Mouse (Mus musculus): ENCODE results near the gene Slc17a3. TPM values are rescaled to one million over a fixed set of nuclear protein-coding genes. Genes with fewer than 3 reads are reported as not detected.

Slc17a3 gene
- polyA plus RNA-seq, 1 experiment from 2014 or later, result 2.3 TPM

- WGBS (ENCODE audit: insufficient replicate concordance), result 70% methylated on average over 5 of the region's 5 CpGs
- peak; percentile 75 for ATAC-seq (ENCODE audit: low read depth)
- DNase-seq, result no peak
Measured at GRCm38 (mm10) chr13:23836630-23837029, 2.6 kb upstream of the Slc17a3 start.

GRCm38 (mm10) chr13:23845851-23846250 lies 6.6 kb downstream of the Slc17a3 start:
- Histone ChIP-seq H3K36me3 (no peaks in the 10 kb centered on the region), H3K4me2 (no peak overlapping the region), H3K27me3 (no peaks in the 10 kb centered on the region), H3K4me3 (replicated peaks) (no peak overlapping the region), H3K9ac (no peak overlapping the region), H3K9me3 (replicated peaks) (no peaks in the 10 kb centered on the region), H3K27ac (no peak overlapping the region), H3K4me1 (replicated peaks) (no peaks in the 10 kb centered on the region)
- ATAC-seq (ENCODE audit: low read depth), result no peak
- no peak for DNase-seq
- 77% methylated on average over 4 of the region's 4 CpGs for WGBS (ENCODE audit: insufficient replicate concordance)

More at GRCm38 (mm10) chr13:23836630-23837029, 2.6 kb upstream of the Slc17a3 start:
- H3K27me3 ChIP-seq, result no peaks in the 10 kb centered on the region
- H3K4me1 ChIP-seq (replicated peaks), result no peaks in the 10 kb centered on the region
- no peak overlapping the region for H3K4me3 ChIP-seq (replicated peaks)
- H3K4me2 ChIP-seq, result no peak overlapping the region
- no peaks in the 10 kb centered on the region for H3K36me3 ChIP-seq
- no peaks in the 10 kb centered on the region for H3K9me3 ChIP-seq (replicated peaks)
- no peak overlapping the region for H3K27ac ChIP-seq
- H3K9ac ChIP-seq, result no peak overlapping the region

- H3K9ac ChIP-seq, result no peak overlapping the region
- no peak overlapping the region for H3K4me2 ChIP-seq
- DNase-seq, result no peak
- H3K27ac ChIP-seq, result no peak overlapping the region
- H3K4me1 ChIP-seq (replicated peaks), result no peaks in the 10 kb centered on the region
- 56% methylated on average over 2 of the region's 2 CpGs for WGBS (ENCODE audit: insufficient replicate concordance)
- no peak for ATAC-seq (ENCODE audit: low read depth)
- H3K9me3 ChIP-seq (replicated peaks), result no peaks in the 10 kb centered on the region
- no peak overlapping the region for H3K4me3 ChIP-seq (replicated peaks)
- H3K36me3 ChIP-seq, result no peaks in the 10 kb centered on the region
- H3K27me3 ChIP-seq, result no peaks in the 10 kb centered on the region
Measured at GRCm38 (mm10) chr13:23849299-23849698, 10.1 kb downstream of the Slc17a3 start.

- DNase-seq (no peak), ATAC-seq (ENCODE audit: low read depth) (no peak)
- WGBS (ENCODE audit: insufficient replicate concordance), result 40% methylated on average over 3 of the region's 3 CpGs
- no peaks in the 10 kb centered on the region for H3K9me3 ChIP-seq (replicated peaks)
- H3K4me1 ChIP-seq (replicated peaks), result no peaks in the 10 kb centered on the region
- H3K36me3 ChIP-seq, result no peaks in the 10 kb centered on the region
- H3K4me2 ChIP-seq, result no peak overlapping the region
- no peaks in the 10 kb centered on the region for H3K27me3 ChIP-seq
- no peak overlapping the region for H3K27ac ChIP-seq
- no peak overlapping the region for H3K9ac ChIP-seq
- H3K4me3 ChIP-seq (replicated peaks), result no peak overlapping the region
Measured at GRCm38 (mm10) chr13:23856401-23856800, 17.2 kb downstream of the Slc17a3 start.

GRCm38 (mm10) chr13:23861815-23862214 lies 22.6 kb downstream of the Slc17a3 start:
- Histone ChIP-seq H3K4me1 (replicated peaks) (peaks cover 12% of the 10 kb centered on the region; the same call in 1 of the 2 replicates), H3K4me2 (no peak overlapping the region), H3K4me3 (replicated peaks) (no peak overlapping the region), H3K27me3 (no peaks in the 10 kb centered on the region), H3K36me3 (no peaks in the 10 kb centered on the region), H3K9ac (no peak overlapping the region), H3K27ac (no peak overlapping the region), H3K9me3 (replicated peaks) (no peaks in the 10 kb centered on the region)
- DNase-seq (no peak), ATAC-seq (ENCODE audit: low read depth) (no peak)

- no peaks in the 10 kb centered on the region for H3K36me3 ChIP-seq
- no peak for ATAC-seq (ENCODE audit: low read depth)
- no peak for DNase-seq
- H3K9me3 ChIP-seq (replicated peaks), result no peaks in the 10 kb centered on the region
- 58% methylated on average over 9 of the region's 9 CpGs for WGBS (ENCODE audit: insufficient replicate concordance)
- no peak overlapping the region for H3K4me2 ChIP-seq
- H3K27ac ChIP-seq, result no peak overlapping the region
- H3K27me3 ChIP-seq, result no peaks in the 10 kb centered on the region
- no peak overlapping the region for H3K4me3 ChIP-seq (replicated peaks)
- H3K9ac ChIP-seq, result no peak overlapping the region
- H3K4me1 ChIP-seq (replicated peaks), result peaks cover 17% of the 10 kb centered on the region; the same call in 1 of the 2 replicates
Measured at GRCm38 (mm10) chr13:23864711-23865110, 25.5 kb downstream of the Slc17a3 start.

GRCm38 (mm10) chr13:23866086-23866710 lies 27.0 kb downstream of the Slc17a3 start:
- Histone ChIP-seq H3K4me2 (no peak overlapping the region), H3K27ac (peak overlapping the region; percentile 25), H3K9me3 (replicated peaks) (no peaks in the 10 kb centered on the region), H3K4me3 (replicated peaks) (no peak overlapping the region), H3K27me3 (no peaks in the 10 kb centered on the region), H3K9ac (no peak overlapping the region), H3K4me1 (replicated peaks) (peaks cover 20% of the 10 kb centered on the region; the same call in 1 of the 2 replicates), H3K36me3 (no peaks in the 10 kb centered on the region)
- ATAC-seq (ENCODE audit: low read depth) (no peak), DNase-seq (no peak)
- WGBS (ENCODE audit: insufficient replicate concordance), result 52% methylated on average over 9 of the region's 9 CpGs

- ATAC-seq (ENCODE audit: low read depth) (no peak), DNase-seq (no peak)
- Histone ChIP-seq H3K4me1 (replicated peaks) (peaks cover 20% of the 10 kb centered on the region; the same call in 1 of the 2 replicates), H3K9me3 (replicated peaks) (no peaks in the 10 kb centered on the region), H3K27ac (peak overlapping the region; percentile 29; the same call in 1 of the 2 replicates), H3K27me3 (no peaks in the 10 kb centered on the region), H3K9ac (no peak overlapping the region), H3K36me3 (no peaks in the 10 kb centered on the region), H3K4me2 (no peak overlapping the region), H3K4me3 (replicated peaks) (no peak overlapping the region)
- 62% methylated on average over 6 of the region's 6 CpGs for WGBS (ENCODE audit: insufficient replicate concordance)
Measured at GRCm38 (mm10) chr13:23867000-23867399, 27.8 kb downstream of the Slc17a3 start.

- WGBS (ENCODE audit: insufficient replicate concordance), result 76% methylated on average over 7 of the region's 7 CpGs
- peaks cover 20% of the 10 kb centered on the region; the same call in 1 of the 2 replicates for H3K4me1 ChIP-seq (replicated peaks)
- no peak within 1 kb of the TSS for H3K4me2 ChIP-seq
- H3K9ac ChIP-seq, result no peak within 1 kb of the TSS
- no peaks in the 10 kb centered on the region for H3K9me3 ChIP-seq (replicated peaks)
- H3K4me3 ChIP-seq (replicated peaks), result no peak within 1 kb of the TSS
- ATAC-seq (ENCODE audit: low read depth), result no peak
- no peaks in the 10 kb centered on the region for H3K36me3 ChIP-seq
- no peaks in the 10 kb centered on the region for H3K27me3 ChIP-seq
- no peak for DNase-seq
- peak within 1 kb of the TSS; percentile 34 for H3K27ac ChIP-seq
Measured at GRCm38 (mm10) chr13:23867405-23867804, 28.2 kb downstream of the Slc17a3 start, which contains the start of gene Slc17a1. TSS of gene Slc17a1 (plus strand) at chr13:23867750.

- ATAC-seq (ENCODE audit: low read depth), result no peak
- DNase-seq, result no peak
- Histone ChIP-seq H3K9ac (no peak overlapping the region), H3K4me2 (no peak overlapping the region), H3K4me1 (replicated peaks) (peaks cover 20% of the 10 kb centered on the region; the same call in 1 of the 2 replicates), H3K27me3 (no peaks in the 10 kb centered on the region), H3K27ac (peak overlapping the region; percentile 2; the same call in 1 of the 2 replicates), H3K36me3 (no peaks in the 10 kb centered on the region), H3K4me3 (replicated peaks) (no peak overlapping the region), H3K9me3 (replicated peaks) (no peaks in the 10 kb centered on the region)
- WGBS (ENCODE audit: insufficient replicate concordance), result 60% methylated on average over 8 of the region's 8 CpGs
Measured at GRCm38 (mm10) chr13:23868790-23869533, 29.7 kb downstream of the Slc17a3 start.

- DNase-seq, result no peak
- Histone ChIP-seq H3K9ac (no peak overlapping the region), H3K4me2 (no peak overlapping the region), H3K27ac (no peak overlapping the region), H3K27me3 (no peaks in the 10 kb centered on the region), H3K9me3 (replicated peaks) (no peaks in the 10 kb centered on the region), H3K4me3 (replicated peaks) (no peak overlapping the region), H3K36me3 (no peaks in the 10 kb centered on the region), H3K4me1 (replicated peaks) (peaks cover 17% of the 10 kb centered on the region; the same call in 1 of the 2 replicates)
- no peak for ATAC-seq (ENCODE audit: low read depth)
- 63% methylated on average over 3 of the region's 3 CpGs for WGBS (ENCODE audit: insufficient replicate concordance)
Measured at GRCm38 (mm10) chr13:23869996-23870395, 30.8 kb downstream of the Slc17a3 start.

Measured in liver, embryonic 13.5 days (tissue).